Mouse (Mus musculus): ENCODE data around the gene Akap6.

DNA sequence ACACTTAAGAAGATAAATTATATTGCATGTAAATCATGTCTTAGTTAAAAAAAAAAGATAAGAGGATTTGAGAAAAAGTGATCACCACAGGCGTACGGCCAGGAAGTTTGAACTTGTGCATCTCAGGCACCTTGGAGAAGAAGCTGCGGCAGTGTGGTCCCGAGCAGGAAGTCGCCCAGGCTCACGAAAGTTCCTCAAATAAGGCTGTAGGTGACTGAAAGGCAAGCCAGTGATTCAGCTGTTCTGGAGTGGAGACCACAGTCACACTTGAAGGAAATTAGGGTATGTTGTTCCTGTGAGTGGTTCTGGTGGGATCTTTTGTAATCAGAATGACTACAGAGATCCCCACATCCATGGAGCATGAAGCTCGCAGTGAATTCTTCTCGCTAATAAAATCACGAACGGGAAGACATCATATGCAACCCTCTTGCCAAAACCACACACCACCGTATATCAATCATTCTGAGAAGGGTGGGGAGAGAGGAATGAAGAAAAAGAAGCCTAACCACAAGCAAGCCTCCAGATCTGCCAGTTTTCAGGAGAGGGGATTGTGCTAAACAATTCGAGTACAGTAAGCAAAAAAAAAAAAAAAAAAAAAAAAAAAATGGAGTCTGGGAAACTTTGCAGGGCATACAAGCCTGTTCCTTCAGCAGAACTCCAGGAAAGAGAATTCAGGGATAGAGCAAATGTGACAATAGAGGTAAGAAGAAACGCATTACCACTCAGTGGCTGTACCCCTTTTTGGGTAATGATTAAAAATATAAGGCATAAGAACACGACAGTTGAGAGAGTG is 130.0 kb downstream of the Akap6 start:
- no peak for TF ChIP-seq CHD2 (IDR thresholded peaks at IDR 0.05; ENCODE audit: low read depth, low read length)
- no peak for TF ChIP-seq ZC3H11A (IDR thresholded peaks at IDR 0.05; ENCODE audit: borderline replicate concordance, low read depth, low read length)
- TF ChIP-seq HCFC1 (IDR thresholded peaks at IDR 0.05; ENCODE audit: borderline replicate concordance, insufficient read depth, low read length): no peak
- TF ChIP-seq MAFK (IDR thresholded peaks at IDR 0.05; ENCODE audit: insufficient read depth, low read depth, low read length): no peak
- peak; percentile 81 for TF ChIP-seq ZNF384 (IDR thresholded peaks at IDR 0.05; ENCODE audit: low read depth, low read length)
